Mouse (Mus musculus) gastrocnemius, postnatal 14 days (tissue): ENCODE results near the gene Apc2. TPM values are rescaled to one million over a fixed set of nuclear protein-coding genes. Genes with fewer than 3 reads are reported as not detected.

Experiments used
- DNase-seq: peaks from one replicate; pipeline ENCODE4 v3.0.0; 2021; ENCODE audit warnings: mixed read lengths
- intact Hi-C: fragments of 180-260 bp; cut with DNase I; formaldehyde crosslinking; loops from one replicate; pipeline ENCODE4 v1.15.1; 2025; ENCODE audit warnings: low total_unique reads
- total RNA-seq, 2 experiments: library from RNA; stranded (reverse); gene quantifications; 2 replicates each; pipeline ENCODE4 v1.2.3; 2021

The Apc2 gene
- total RNA-seq, 2 experiments from 2014 or later = 0.93 to 1.2 TPM

DNA sequence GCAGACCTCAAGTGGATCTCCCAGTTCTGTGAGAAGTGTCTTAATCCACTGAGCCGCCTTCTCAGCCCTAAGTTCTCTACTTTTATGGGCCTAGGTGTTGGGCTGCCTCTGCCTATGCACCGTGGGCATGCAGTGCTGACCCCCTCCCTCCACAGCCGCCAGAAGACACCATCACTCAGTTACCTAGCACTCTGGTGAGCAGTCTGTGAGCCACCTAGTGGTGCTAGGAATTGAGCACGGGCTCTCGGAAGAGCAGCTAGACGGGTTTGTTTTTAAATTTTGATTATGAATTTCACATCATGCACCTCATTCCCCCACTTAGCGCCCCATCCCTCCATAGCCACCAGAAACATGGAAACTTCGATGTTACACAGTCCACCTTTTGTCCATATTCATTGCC lies 7.1 kb upstream of the Apc2 start:
- no peak for DNase-seq
- intact Hi-C loops = no loop called here

DNA sequence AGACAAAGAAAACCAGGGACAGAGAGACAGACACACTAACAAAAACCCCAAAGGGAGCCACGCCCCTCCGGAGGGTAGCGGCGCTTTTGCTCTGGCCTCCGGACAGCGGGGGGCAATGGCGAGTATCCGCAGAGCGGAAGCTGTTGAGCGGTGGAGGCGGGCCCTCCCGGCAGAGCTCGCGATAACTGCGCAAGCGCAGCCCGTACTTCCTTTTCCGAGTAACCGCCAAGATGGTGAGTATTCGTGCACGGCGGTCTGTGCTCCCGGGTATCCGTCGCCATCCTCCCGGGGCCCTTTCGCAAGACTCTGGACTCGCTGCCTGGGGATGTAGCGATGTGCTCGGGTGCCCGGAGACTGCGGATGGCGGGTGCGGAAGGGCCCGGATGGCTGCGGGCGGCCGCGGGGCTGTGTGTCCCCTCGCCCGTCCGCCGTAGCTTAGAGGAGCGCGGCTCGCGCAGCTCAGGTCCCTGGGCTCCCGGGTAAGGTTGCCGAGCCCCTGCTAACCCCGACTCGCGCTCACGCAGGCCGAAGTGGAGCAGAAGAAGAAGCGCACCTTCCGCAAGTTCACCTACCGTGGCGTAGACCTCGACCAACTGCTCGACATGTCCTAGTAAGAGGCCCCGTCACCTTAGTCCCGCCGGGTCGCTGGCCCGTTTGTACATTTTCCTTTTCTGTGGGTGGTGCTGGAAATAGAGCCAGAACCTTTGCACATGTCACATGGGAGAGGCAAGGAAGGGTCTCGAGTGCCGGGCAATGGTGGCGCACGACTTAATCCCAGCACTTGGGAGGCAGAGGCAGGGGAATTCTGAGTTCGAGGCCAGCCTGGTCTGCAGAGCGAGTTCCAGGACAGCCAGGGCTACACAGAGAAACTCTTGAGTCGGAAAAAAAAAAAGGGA lies 3.3 kb upstream of the Apc2 start, which contains the start of gene Rps15:
TSS of gene Rps15 (plus strand) at position 203 of the 896 bp plus-strand sequence.
- intact Hi-C loops = no loop called here

DNA sequence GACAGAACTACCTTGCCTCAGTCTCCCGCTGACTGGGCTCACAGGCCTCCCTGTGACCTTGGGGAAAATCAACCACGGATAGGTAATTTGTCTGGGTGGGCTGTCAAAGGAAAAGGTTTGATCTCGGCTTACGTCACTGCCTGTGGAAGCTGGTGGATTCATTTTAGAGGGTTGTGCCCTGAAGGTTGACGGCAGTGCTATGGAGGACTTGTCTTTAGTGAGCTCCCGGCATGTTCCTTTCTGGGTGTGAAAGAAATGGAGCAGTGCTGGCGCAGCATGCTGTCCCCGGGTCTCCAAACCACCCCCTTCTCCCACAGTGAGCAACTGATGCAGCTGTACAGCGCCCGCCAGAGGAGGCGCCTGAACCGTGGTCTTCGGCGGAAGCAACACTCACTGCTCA lies 2.5 kb upstream of the Apc2 start:
- intact Hi-C loops = no loop called here
- no peak for DNase-seq

More for the DNA sequence above, 3.3 kb upstream of the Apc2 start, which contains the start of gene Rps15:
- DNase-seq = peak; percentile 97

DNA sequence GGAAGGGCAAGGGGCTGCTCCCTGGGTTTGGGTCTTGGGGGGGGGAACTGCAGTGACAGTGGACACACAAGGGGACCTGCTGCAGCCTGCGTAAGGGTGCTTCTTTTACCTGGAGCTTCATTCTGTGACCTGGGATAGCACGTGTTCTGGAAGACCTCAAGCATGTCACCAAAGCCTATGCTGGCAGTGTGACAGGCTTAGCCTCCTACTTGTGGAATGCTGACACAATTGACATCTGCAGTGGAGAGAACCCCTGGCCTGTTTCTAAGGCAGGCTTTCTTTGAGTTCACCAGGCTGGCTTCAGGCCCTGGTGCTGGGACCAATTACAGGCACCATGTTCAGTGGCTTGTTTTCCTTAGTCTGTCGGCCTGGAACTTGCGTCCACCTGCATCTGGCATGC lies 1.5 kb upstream of the Apc2 start:
- intact Hi-C loops = no loop called here
- DNase-seq = no peak

DNA sequence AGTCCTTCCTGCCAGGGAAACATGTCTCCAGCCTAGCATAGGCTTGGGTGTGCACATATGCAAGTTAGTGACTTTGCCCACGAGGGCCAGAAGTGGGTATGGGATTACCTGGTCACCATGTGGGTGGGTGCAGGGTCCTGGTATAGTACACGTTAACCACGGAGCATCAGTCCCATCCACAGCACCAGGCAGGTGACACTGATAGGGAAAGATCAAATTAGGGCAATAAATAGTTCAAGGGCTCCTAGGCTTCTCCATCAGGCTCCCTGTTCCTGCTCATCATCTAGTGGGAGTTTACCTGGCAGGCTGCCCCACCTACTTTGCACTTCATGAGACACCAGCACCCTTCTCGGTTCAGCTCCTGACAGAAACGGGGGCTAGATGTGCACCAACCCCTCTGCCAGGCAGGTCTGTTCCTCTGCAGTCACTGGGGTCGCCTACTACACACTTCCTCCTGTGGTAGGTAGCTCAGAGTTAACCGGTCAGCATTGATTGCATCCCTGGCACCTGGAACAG lies 931 bp upstream of the Apc2 start:
- intact Hi-C loops = loop anchor here (5.0 kb wide), 1 partner anchor 57 kb away; no protein-coding TSS in a partner anchor
- no peak for DNase-seq

DNA sequence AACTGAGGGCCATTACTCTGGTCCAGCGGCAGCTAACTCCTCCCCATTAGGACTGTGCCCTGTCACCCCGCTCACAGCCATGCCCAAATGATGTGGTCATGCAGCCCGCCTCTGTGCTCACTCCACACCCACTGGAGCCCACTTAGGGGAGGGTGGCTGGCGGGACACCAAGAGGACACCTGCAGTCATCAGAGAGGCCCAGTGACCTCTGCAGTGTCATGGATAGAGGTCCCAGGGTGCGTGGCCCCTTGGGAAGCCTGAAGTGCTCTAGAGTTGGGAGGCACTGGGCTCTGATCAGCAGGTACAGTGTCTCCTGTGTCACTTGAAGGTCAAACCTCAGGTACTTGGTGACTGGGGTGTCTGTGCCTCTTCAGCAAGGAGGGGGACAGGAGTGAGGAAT lies 1.0 kb downstream of the Apc2 start:
- intact Hi-C loops = loop anchor here (5.0 kb wide), 1 partner anchor 55 kb away; no protein-coding TSS in a partner anchor
- DNase-seq = no peak

DNA sequence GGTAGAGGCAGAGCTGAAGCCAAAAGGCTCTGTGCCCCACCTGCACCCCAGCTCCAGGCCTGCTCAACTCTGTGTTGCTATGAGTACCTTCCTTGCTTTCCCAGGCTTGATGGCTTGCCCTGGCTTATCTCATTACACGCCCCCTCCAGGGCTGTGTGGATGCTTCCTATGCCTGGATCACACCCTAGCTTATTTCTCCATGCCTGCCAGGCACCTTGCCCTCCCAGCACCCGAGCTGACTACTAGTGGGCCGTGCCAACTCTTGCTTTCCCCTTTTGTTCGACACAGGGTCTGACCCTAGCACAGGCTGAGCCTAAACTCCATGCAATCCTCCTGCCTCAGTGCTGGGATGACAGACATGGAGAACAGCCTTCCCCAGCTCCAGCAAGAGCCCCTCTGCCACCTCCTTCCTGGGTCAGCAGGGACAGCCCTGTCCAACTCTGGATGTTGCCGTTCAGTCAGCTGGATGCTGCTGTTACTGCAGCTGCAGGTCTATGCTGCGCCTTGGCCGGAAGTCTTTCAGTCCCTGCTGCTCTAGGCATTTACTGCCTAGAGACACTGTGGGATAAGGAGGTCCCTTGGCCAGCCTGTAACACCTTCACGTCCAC lies 1.9 kb downstream of the Apc2 start:
- DNase-seq = no peak
- intact Hi-C loops = loop anchor here (5.0 kb wide), 1 partner anchor 55 kb away; no protein-coding TSS in a partner anchor

DNA sequence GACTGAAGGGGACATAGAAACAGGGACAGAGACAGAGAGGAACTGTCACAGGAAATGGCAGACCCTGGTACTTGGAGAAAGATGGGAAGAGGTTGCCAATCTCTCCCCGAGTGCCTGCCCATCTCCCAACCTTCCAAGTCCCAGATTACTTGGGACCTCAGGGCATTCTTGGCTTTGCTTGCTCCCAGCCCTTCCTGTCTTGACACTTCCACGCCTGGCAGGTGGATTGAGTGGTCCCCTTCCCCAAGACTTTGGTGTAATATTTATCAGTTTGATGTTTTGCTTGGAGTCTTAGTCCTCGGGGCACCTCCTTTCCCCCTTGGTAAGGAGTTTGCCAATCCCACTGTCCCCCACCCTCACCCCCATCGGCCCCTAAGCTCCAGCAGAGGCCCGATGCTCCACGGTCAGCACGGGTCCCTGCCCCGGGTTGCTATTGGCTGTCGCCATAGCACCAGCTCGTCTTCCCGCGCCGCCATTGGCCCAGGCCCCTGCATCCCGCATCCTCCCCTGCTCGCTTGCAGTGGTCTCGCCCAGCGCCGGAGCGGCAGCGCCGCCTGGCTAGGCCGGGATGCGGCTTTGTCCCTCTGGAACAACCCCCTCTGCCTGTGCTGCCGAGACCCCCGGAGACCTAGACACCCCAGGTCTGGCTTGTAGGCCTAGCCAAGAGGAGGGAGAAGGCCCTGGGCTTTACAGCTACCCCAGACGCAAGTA lies 2.9 kb downstream of the Apc2 start:
- peak; percentile 51 for DNase-seq
- intact Hi-C loops = loop anchor here (5.0 kb wide), 1 partner anchor 54 kb away; no protein-coding TSS in a partner anchor

DNA sequence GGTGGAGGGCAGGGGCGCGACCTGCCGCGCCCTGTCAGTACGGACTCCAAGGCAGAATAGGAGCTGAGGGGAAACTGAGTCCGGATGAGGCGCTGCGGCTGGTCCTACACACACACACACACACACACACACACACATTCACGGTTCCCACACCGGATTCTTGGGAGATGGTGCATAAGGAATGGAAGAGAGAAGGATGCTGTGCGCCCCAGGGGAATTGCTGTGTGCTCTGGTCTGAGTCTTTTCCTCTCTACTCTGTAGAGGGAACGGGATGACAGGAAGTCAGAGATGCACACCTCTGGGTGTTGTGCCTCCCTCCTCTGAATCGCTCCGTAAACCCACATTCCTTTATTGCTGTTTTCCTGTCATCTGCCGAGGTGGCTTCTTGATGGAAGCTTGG lies 3.5 kb downstream of the Apc2 start:
- intact Hi-C loops = loop anchor here (5.0 kb wide), 1 partner anchor 53 kb away; no protein-coding TSS in a partner anchor

DNA sequence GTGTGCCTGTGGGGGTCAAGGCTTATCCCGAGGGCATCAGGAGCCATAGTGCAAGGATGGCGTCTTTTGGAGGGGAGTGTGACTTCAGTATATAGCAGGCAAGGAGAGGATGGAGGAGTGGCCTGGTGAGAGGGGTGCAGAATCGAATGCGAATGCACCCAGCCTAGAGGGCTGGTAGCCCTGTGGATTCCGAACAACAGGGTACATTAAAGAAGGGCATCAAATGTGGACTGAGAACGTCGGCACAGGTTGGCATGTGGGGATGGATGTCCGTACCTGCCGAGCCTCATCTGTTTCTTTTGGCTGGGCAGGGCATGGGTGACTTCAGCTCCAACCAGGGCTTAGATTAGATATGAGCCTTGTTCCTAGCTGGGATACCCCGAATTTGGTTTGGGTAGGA lies 4.0 kb downstream of the Apc2 start:
- no peak for DNase-seq
- intact Hi-C loops = loop anchor here (5.0 kb wide), 1 partner anchor 52 kb away; no protein-coding TSS in a partner anchor

More for the DNA sequence above, 3.5 kb downstream of the Apc2 start:
- no peak for DNase-seq

DNA sequence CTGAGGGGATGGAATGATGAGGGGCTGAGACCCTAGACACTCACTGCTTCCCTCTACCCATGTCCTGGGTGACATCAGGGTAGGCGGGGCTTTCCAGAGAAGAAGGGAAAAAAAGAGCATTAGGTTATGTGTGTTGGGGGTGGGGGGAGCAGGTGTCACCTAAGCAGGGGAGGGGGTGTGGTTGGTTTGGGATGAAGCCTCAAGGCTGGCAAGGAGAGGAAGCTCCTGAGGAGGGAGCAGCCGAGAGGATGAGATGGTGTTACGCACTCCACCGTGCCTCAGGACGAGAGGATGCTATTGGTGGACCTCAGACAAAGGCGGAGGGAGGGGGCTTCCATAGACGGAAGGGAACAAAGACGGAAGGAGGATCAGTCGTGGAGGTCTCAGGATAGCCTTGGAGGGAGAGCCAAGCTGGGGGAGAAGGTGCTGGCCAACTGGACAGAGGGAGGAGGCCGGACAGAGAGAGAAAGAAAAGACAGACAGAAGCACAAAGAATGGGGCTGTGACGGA lies 5.0 kb downstream of the Apc2 start:
- no peak for DNase-seq
- intact Hi-C loops = no loop called here

DNA sequence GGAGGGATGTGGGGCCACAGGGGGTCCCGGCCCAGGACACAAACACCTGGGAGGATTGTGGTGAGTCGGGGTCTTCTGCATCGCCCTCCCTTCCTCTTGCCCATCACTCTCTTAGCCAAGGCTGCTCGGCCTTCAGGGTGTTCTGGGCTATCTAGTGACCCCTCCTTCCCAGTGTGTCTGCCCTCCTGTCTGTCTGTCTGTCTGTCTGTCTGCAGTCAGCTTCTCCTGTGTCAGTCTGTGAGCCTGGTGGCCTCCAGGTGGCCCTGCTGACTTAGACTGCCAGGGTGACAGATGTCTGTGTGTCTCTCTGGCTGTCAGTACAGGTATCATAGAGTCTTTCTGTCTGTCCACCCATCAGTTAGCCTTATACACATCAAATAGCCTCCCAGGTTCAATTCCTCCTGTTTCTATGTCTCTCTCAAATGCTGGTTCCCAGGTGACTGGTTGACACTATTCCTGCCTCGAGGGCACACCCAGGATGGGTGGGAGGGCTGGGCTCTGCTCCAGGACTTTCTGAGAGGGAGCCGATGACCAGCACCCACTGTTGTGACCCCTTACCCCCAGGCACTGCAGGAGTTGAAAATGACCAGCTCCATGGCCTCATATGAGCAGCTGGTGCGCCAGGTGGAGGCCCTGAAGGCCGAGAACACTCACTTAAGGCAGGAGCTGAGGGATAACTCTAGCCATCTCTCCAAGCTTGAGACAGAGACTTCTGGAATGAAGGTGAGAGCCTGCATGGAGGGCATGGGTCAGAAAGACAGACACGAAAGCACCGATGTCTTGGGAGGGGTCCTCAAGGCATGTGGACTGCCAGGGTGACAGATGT lies 5.7 kb downstream of the Apc2 start:
- DNase-seq = no peak
- intact Hi-C loops = no loop called here

DNA sequence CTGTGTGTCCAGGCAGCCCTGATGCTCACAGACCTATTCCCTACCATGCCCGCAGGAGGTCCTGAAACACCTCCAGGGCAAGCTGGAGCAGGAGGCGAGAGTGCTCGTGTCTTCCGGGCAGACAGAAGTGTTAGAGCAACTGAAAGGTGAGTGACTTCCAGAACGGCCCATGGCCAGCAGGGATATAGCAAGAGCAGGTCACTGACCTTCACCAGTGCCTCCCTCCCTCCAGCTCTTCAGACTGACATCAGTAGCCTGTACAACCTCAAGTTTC lies 6.2 kb downstream of the Apc2 start:
- no peak for DNase-seq
- intact Hi-C loops = no loop called here

DNA sequence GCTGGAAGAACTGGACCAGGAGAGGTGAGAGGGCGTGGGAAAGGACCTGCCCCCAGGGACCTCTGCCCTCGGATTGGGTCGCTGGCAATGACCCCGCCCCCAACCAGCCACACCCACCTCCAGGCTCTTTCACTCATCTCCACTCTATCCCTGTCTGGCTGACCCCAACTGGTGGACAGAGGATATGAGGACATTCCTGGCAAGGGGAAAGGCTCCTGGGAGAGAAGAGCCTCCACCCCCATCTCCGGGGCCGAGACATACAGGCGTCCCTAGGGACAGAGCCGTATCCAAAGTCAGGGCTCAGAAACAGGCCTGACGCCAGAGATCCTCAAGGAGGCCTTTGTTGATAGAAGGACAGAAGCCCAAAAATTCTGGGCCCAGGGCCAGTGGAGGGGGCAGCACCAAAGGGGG lies 6.7 kb downstream of the Apc2 start:
- peak; percentile 86 for DNase-seq
- intact Hi-C loops = no loop called here

DNA sequence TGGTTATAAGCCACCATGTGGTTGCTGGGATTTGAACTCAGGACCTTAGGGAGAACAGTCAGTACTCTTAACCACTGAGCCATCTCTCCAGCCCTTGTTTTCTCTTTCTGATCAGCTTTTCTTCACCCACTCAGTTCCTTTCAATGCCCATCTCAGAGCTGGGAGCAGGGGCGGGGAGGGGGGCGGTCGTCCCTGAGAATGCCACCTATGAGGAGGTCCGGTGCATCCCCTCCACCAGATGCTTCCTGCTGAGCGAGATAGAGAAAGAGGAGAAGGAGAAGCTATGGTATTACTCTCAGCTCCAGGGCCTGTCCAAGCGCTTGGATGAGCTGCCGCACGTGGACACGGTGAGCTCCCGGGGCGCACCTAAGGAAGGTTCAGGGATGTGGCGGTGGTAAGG lies 8.7 kb downstream of the Apc2 start:
- no peak for DNase-seq
- intact Hi-C loops = no loop called here

DNA sequence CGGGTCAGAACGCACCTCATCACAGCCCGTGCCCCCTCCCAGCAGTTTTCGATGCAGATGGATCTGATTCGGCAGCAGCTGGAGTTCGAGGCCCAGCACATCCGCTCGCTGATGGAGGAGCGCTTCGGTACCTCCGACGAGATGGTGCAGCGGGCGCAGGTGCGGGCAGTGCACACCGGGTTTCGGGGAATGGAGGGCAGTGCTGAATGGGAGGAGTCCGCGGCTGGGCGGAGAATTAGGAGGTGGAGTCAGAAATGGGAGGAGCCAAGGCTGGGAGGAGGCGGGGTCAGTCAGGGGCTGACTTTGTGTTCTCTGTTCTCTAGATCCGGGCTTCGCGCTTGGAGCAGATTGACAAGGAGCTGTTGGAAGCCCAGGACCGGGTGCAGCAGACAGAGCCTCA lies 9.1 kb downstream of the Apc2 start:
- intact Hi-C loops = no loop called here
- no peak for DNase-seq

DNA sequence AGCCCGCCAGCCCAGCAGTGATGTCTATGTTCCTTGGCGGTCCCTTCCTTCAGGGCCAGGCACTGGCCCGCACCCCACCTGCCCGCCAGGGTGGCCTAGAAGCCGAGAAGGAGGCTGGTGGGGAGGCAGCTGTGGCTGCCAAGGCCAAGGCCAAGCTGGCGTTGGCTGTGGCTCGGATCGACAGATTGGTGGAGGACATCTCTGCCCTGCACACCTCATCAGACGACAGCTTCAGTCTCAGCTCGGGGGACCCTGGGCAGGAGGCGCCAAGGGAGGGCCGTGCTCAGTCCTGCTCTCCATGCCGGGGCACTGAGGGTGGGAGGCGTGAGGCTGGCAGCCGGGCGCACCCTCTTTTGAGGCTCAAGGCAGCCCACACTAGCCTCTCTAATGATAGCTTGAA lies 15.8 kb downstream of the Apc2 start:
- no peak for DNase-seq
- intact Hi-C loops = no loop called here

DNA sequence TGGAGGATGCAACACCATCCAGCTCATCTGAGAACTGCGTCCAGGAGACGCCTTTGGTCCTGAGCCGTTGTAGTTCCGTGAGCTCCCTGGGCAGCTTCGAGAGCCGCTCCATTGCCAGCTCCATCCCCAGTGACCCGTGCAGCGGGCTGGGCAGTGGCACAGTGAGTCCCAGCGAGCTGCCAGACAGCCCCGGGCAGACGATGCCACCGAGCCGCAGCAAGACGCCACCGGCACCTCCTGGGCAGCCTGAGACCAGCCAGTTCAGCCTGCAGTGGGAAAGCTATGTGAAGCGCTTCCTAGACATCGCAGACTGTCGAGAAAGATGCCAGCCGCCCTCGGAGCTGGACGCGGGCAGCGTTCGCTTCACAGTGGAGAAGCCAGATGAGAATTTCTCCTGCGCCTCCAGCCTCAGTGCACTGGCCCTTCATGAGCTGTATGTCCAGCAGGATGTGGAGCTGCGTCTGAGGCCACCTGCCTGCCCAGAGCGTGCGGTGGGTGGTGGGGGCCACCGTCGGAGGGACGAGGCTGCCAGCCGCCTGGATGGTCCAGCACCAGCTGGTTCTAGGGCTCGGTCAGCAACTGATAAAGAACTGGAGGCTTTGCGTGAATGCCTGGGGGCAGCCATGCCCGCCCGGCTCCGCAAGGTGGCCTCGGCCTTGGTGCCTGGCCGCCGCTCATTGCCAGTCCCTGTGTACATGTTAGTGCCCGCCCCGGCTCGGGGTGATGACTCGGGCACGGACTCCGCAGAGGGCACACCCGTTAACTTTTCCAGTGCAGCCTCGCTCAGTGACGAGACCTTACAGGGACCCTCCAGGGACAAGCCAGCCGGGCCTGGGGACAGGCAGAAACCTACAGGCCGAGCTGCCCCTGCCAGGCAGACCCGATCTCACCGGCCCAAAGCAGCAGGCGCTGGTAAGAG lies 17.1 kb downstream of the Apc2 start:
- DNase-seq = no peak
- intact Hi-C loops = no loop called here
